Mouse (Mus musculus) intestine, embryonic 14.5 days (tissue): ENCODE results near the gene Umad1. TPM values are rescaled to one million over a fixed set of nuclear protein-coding genes. Genes with fewer than 3 reads are reported as not detected.

Experiments
- ATAC-seq: fragments of 200-750 bp; cut with Nextera tagmentation; replicated peaks from 2 replicates; pipeline ENCODE4 v1.8.0; 2017; ENCODE audit warnings: low read depth, moderate number of reproducible peaks, moderate TSS enrichment, moderate library complexity; ENCODE audit not compliant: low FRiP score, low TSS enrichment
- DNase-seq: peaks from one replicate; pipeline ENCODE4 v3.0.0-alpha.2; 2018; ENCODE audit warnings: low spot score
- H3K27ac ChIP-seq: fragments of 300-500 bp; sonication (generic); 2 replicates; pipeline ENCODE4 v1.5.1; 2014; ENCODE audit warnings: low read depth, mild to moderate bottlenecking, control low read depth
- H3K27me3 ChIP-seq: fragments of 300-500 bp; sonication (generic); replicated peaks from 2 replicates; pipeline ENCODE4 v1.6.1; 2014; ENCODE audit warnings: low read length, control low read depth; ENCODE audit not compliant: control insufficient read depth, insufficient read depth
- H3K36me3 ChIP-seq: fragments of 300-500 bp; sonication (generic); 2 replicates; pipeline ENCODE4 v1.6.1; 2014; ENCODE audit warnings: low read length, control low read depth; ENCODE audit not compliant: control insufficient read depth, insufficient read depth
- H3K4me1 ChIP-seq: fragments of 300-500 bp; sonication (generic); replicated peaks from 2 replicates; pipeline ENCODE4 v1.6.1; 2014; ENCODE audit warnings: low read length, control low read depth, mixed read lengths; ENCODE audit not compliant: control insufficient read depth, insufficient read depth
- H3K4me2 ChIP-seq: fragments of 300-500 bp; sonication (generic); 2 replicates; pipeline ENCODE4 v1.6.1; 2014; ENCODE audit warnings: low read length
- H3K4me3 ChIP-seq: fragments of 300-500 bp; sonication (generic); 2 replicates; pipeline ENCODE4 v1.5.1; 2014; ENCODE audit warnings: low read depth, low read length, control low read depth, mixed read lengths
- H3K9ac ChIP-seq: fragments of 300-500 bp; sonication (generic); 2 replicates; pipeline ENCODE4 v1.6.1; 2014; ENCODE audit warnings: mild to moderate bottlenecking, low read length
- H3K9me3 ChIP-seq: fragments of 300-500 bp; sonication (generic); 2 replicates; pipeline ENCODE4 v1.6.1; 2016; ENCODE audit warnings: low read length, control low read depth; ENCODE audit not compliant: control insufficient read depth
- WGBS: fragments of 180-500 bp; shearing (Covaris S2); extraction: QIAGEN DNeasy Blood & Tissue Kit; methylation state at CpG from one replicate; pipeline ENCODE4 v1.1.7; 2014; 5-methylcytosine and 5-hydroxymethylcytosine counted together
- polyA plus RNA-seq: library from polyadenylated mRNA; unstranded; fragments of >200 nt; fragmentation: Nextera tagmentation; extraction: Ambion mirVana; gene quantifications from 2 replicates; pipeline ENCODE4 v1.2.1, GENCODE M21; 2014

Gene Umad1
- polyA plus RNA-seq, 1 experiment from 2014 or later = 21.0 TPM

GRCm38 (mm10) chr6:8336487-8337390 lies 77.7 kb downstream of the Umad1 start:
- H3K4me3 ChIP-seq = no peak overlapping the region
- no peak overlapping the region for H3K4me2 ChIP-seq
- DNase-seq = no peak
- 78% methylated on average over 9 of the region's 9 CpGs for WGBS
- no peak for ATAC-seq
- H3K27me3 ChIP-seq = no peaks in the 10 kb centered on the region
- H3K4me1 ChIP-seq = no peaks in the 10 kb centered on the region
- no peaks in the 10 kb centered on the region for H3K36me3 ChIP-seq
- H3K9me3 ChIP-seq = no peaks in the 10 kb centered on the region
- no peak overlapping the region for H3K9ac ChIP-seq
- no peak overlapping the region for H3K27ac ChIP-seq

GRCm38 (mm10) chr6:8339453-8339852 lies 80.4 kb downstream of the Umad1 start:
- no peak overlapping the region for H3K27ac ChIP-seq
- H3K36me3 ChIP-seq = no peaks in the 10 kb centered on the region
- no peaks in the 10 kb centered on the region for H3K4me1 ChIP-seq
- H3K4me3 ChIP-seq = no peak overlapping the region
- no peaks in the 10 kb centered on the region for H3K9me3 ChIP-seq
- no peaks in the 10 kb centered on the region for H3K27me3 ChIP-seq
- no peak overlapping the region for H3K9ac ChIP-seq
- 83% methylated on average over 6 of the region's 6 CpGs for WGBS
- no peak for DNase-seq
- H3K4me2 ChIP-seq = no peak overlapping the region
- no peak for ATAC-seq

- ATAC-seq (no peak), DNase-seq (no peak)
- no peaks in the 10 kb centered on the region for H3K4me1 ChIP-seq
- no peaks in the 10 kb centered on the region for H3K27me3 ChIP-seq
- 87% methylated on average over 4 of the region's 4 CpGs for WGBS
- H3K36me3 ChIP-seq = no peaks in the 10 kb centered on the region
- H3K27ac ChIP-seq = no peak overlapping the region
- no peaks in the 10 kb centered on the region for H3K9me3 ChIP-seq
- no peak overlapping the region for H3K4me2 ChIP-seq
- no peak overlapping the region for H3K9ac ChIP-seq
- H3K4me3 ChIP-seq = no peak overlapping the region
Measured at GRCm38 (mm10) chr6:8343271-8343670, 84.2 kb downstream of the Umad1 start.

GRCm38 (mm10) chr6:8345219-8345856 lies 86.2 kb downstream of the Umad1 start:
- Histone ChIP-seq H3K27me3 (no peaks in the 10 kb centered on the region), H3K9ac (no peak overlapping the region), H3K27ac (no peak overlapping the region), H3K9me3 (no peaks in the 10 kb centered on the region), H3K4me3 (no peak overlapping the region), H3K4me1 (no peaks in the 10 kb centered on the region), H3K4me2 (no peak overlapping the region), H3K36me3 (no peaks in the 10 kb centered on the region)
- 73% methylated on average over 5 of the region's 5 CpGs for WGBS
- DNase-seq (no peak), ATAC-seq (no peak)

GRCm38 (mm10) chr6:8347154-8347553 lies 88.1 kb downstream of the Umad1 start:
- WGBS = 71% methylated on average over 2 of the region's 2 CpGs
- no peak for ATAC-seq
- Histone ChIP-seq H3K9me3 (no peaks in the 10 kb centered on the region), H3K36me3 (no peaks in the 10 kb centered on the region), H3K4me3 (no peak overlapping the region), H3K4me1 (no peaks in the 10 kb centered on the region), H3K27me3 (no peaks in the 10 kb centered on the region), H3K9ac (no peak overlapping the region), H3K27ac (no peak overlapping the region), H3K4me2 (no peak overlapping the region)
- no peak for DNase-seq

- no peaks in the 10 kb centered on the region for H3K4me1 ChIP-seq
- no peak overlapping the region for H3K4me3 ChIP-seq
- no peak overlapping the region for H3K4me2 ChIP-seq
- no peak overlapping the region for H3K9ac ChIP-seq
- no peaks in the 10 kb centered on the region for H3K27me3 ChIP-seq
- no peak for ATAC-seq
- 80% methylated on average over 1 of the region's 1 CpGs for WGBS
- no peaks in the 10 kb centered on the region for H3K36me3 ChIP-seq
- no peak overlapping the region for H3K27ac ChIP-seq
- no peaks in the 10 kb centered on the region for H3K9me3 ChIP-seq
- DNase-seq = no peak
Measured at GRCm38 (mm10) chr6:8348344-8348743, 89.3 kb downstream of the Umad1 start.

GRCm38 (mm10) chr6:8349060-8349670 lies 90.1 kb downstream of the Umad1 start:
- H3K27ac ChIP-seq = no peak overlapping the region
- no peaks in the 10 kb centered on the region for H3K36me3 ChIP-seq
- H3K9ac ChIP-seq = no peak overlapping the region
- no peaks in the 10 kb centered on the region for H3K4me1 ChIP-seq
- H3K27me3 ChIP-seq = no peaks in the 10 kb centered on the region
- no peaks in the 10 kb centered on the region for H3K9me3 ChIP-seq
- DNase-seq = no peak
- H3K4me3 ChIP-seq = no peak overlapping the region
- no peak overlapping the region for H3K4me2 ChIP-seq
- 85% methylated on average over 2 of the region's 2 CpGs for WGBS
- ATAC-seq = no peak

- WGBS = 80% methylated on average over 2 of the region's 2 CpGs
- DNase-seq (no peak), ATAC-seq (no peak)
- no peaks in the 10 kb centered on the region for H3K4me1 ChIP-seq
- H3K27ac ChIP-seq = no peak overlapping the region
- H3K4me3 ChIP-seq = no peak overlapping the region
- H3K9ac ChIP-seq = no peak overlapping the region
- no peaks in the 10 kb centered on the region for H3K9me3 ChIP-seq
- H3K4me2 ChIP-seq = no peak overlapping the region
- H3K36me3 ChIP-seq = no peaks in the 10 kb centered on the region
- H3K27me3 ChIP-seq = no peaks in the 10 kb centered on the region
Measured at GRCm38 (mm10) chr6:8351507-8351906, 92.4 kb downstream of the Umad1 start.
